Mouse (Mus musculus): ENCODE results near the gene 2210408I21Rik. TPM values are rescaled to one million over a fixed set of nuclear protein-coding genes. Genes with fewer than 3 reads are reported as not detected.

The 2210408I21Rik gene
- polyA plus RNA-seq, 2 experiments: 0.78 to 2.9 TPM

DNA sequence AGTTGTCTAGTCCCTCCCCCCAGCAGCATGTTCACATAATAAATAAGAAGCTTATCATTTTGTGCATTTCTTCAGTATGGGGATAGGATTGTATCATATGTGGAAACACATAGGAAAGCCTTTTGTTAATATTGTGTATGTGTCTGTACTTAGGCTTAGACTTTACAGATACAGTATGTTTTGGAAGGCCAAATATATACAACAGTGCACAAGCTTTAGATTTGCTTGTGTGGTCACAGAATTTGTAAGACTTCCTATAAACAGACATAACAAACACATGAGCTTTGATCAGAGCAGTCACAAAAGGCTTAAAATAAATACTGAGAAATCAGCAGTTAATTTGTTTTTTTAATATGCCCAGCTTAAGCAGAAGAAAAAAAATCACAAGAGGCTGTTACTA is 253.9 kb downstream of the 2210408I21Rik start:
- H3K36me3 ChIP-seq (replicated peaks; ENCODE audit: control insufficient read depth, insufficient read depth, low read depth): no peaks in the 10 kb centered on the region

DNA sequence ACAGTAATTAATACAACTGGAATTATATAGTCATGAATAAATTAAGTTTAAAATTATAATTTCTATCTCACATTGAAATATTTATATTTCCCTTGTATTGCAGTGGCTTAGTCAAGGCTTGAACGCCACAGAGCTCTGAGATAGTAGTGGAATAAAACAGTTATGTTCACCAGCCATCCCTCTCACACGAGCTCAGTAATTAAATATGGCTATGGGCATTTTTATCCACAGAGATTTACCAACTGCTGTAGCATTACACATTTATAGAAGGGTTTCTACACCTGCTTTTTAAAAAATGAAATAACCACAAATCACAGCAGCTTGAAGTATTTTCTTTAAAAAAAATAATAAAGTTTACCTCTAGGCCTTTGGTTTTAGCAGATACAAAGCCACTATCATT is 261.0 kb downstream of the 2210408I21Rik start:
- Histone ChIP-seq H3K36me3 (replicated peaks; ENCODE audit: control insufficient read depth, insufficient read depth, low read depth) (no peaks in the 10 kb centered on the region), H3K4me3 (ENCODE audit: insufficient read depth in 1 of 2, low read depth in 2 of 2, low read length in 2 of 2) (no peak overlapping the region), H3K27me3 (ENCODE audit: control insufficient read depth, insufficient read depth, low read length) (no peaks in the 10 kb centered on the region), H3K27ac (no peak overlapping the region), H3K4me2 (ENCODE audit: low read depth) (no peak overlapping the region), H3K4me1 (replicated peaks; ENCODE audit: control insufficient read depth in 2 of 2, insufficient read depth in 2 of 2, low read length in 1 of 2) (no peaks in the 10 kb centered on the region), H3K9ac (replicated peaks) (no peak overlapping the region), H3K9me3 (ENCODE audit: control insufficient read depth, low read length) (no peaks in the 10 kb centered on the region)
- ATAC-seq (ENCODE audit: insufficient read depth) (no peak), DNase-seq (ENCODE audit: low read depth in 3 of 3, low spot score in 3 of 3) (no peak)
- 46% methylated on average over 2 of the region's 2 CpGs for WGBS (ENCODE audit: insufficient replicate concordance)
- TF ChIP-seq EP300 (IDR thresholded peaks at IDR 0.05; ENCODE audit: low read depth) (no peak), CTCF (IDR thresholded peaks at IDR 0.05; ENCODE audit: low read depth) (no peak)

More for the DNA sequence above, 253.9 kb downstream of the 2210408I21Rik start:
- Histone ChIP-seq H3K9ac (replicated peaks) (no peak overlapping the region), H3K27me3 (ENCODE audit: control insufficient read depth, insufficient read depth, low read length) (no peaks in the 10 kb centered on the region), H3K4me3 (ENCODE audit: insufficient read depth in 1 of 2, low read depth in 2 of 2, low read length in 2 of 2) (no peak overlapping the region), H3K4me2 (ENCODE audit: low read depth) (no peak overlapping the region), H3K9me3 (ENCODE audit: control insufficient read depth, low read length) (no peaks in the 10 kb centered on the region), H3K4me1 (replicated peaks; ENCODE audit: control insufficient read depth in 2 of 2, insufficient read depth in 2 of 2, low read length in 1 of 2) (no peaks in the 10 kb centered on the region), H3K27ac (no peak overlapping the region)
- DNase-seq (ENCODE audit: low read depth in 3 of 3, low spot score in 3 of 3): no peak
- TF ChIP-seq EP300 (IDR thresholded peaks at IDR 0.05; ENCODE audit: low read depth) (no peak), CTCF (IDR thresholded peaks at IDR 0.05; ENCODE audit: low read depth) (no peak)
- ATAC-seq (ENCODE audit: insufficient read depth): no peak

DNA sequence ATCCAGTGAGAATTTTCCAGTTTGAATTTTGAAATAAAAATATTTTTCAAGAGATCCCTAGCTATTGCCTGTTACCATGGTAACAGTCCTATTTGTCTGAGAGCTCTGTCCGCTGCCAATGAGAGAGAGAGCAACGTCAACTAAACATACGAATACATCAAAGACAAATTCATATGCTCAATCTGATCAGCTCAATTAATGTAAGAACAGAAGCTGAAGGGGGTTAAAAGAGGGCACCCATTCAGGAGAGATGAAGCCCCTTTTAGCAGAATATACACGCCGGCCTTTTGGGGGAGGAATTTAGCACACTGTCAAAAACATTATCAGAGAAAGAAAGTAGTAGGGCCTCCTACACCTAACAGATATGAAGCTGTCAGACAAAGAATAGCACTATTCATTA is 261.6 kb downstream of the 2210408I21Rik start:
- Histone ChIP-seq H3K9ac (replicated peaks) (no peak overlapping the region), H3K9me3 (ENCODE audit: control insufficient read depth, low read length) (no peaks in the 10 kb centered on the region), H3K36me3 (replicated peaks; ENCODE audit: control insufficient read depth, insufficient read depth, low read depth) (no peaks in the 10 kb centered on the region), H3K4me3 (ENCODE audit: insufficient read depth in 1 of 2, low read depth in 2 of 2, low read length in 2 of 2) (no peak overlapping the region), H3K27ac (no peak overlapping the region), H3K4me1 (replicated peaks; ENCODE audit: control insufficient read depth in 2 of 2, insufficient read depth in 2 of 2, low read length in 1 of 2) (no peaks in the 10 kb centered on the region), H3K4me2 (ENCODE audit: low read depth) (no peak overlapping the region), H3K27me3 (ENCODE audit: control insufficient read depth, insufficient read depth, low read length) (no peaks in the 10 kb centered on the region)
- ATAC-seq (ENCODE audit: insufficient read depth) (no peak), DNase-seq (ENCODE audit: low read depth in 3 of 3, low spot score in 3 of 3) (no peak)
- TF ChIP-seq CTCF (IDR thresholded peaks at IDR 0.05; ENCODE audit: low read depth) (no peak), EP300 (IDR thresholded peaks at IDR 0.05; ENCODE audit: low read depth) (no peak)
- WGBS (ENCODE audit: insufficient replicate concordance): 67% methylated on average over 5 of the region's 5 CpGs

DNA sequence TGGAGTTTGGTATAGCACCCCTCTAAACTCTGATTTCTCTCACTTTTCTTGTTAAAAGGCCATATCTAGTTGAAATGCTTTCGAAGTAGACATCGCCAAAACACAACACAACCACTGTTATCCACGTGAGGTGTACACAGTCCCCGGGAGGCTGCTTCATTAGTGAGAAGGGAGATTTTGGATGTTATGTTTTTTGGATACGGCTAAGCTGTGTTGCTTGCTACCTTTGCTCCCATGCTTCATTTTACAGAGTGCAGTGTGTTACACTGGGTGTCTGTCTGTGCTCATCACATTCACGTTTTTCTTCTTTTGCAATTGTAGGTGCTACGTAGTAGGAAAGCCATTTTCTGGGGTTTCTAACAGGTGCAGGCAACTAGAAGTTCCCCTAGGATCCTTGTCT is 262.3 kb downstream of the 2210408I21Rik start:
- Histone ChIP-seq H3K9me3 (ENCODE audit: control insufficient read depth, low read length) (no peaks in the 10 kb centered on the region), H3K27ac (no peak overlapping the region), H3K36me3 (replicated peaks; ENCODE audit: control insufficient read depth, insufficient read depth, low read depth) (no peaks in the 10 kb centered on the region), H3K27me3 (ENCODE audit: control insufficient read depth, insufficient read depth, low read length) (no peaks in the 10 kb centered on the region), H3K4me1 (replicated peaks; ENCODE audit: control insufficient read depth in 2 of 2, insufficient read depth in 2 of 2, low read length in 1 of 2) (no peaks in the 10 kb centered on the region), H3K4me3 (ENCODE audit: insufficient read depth in 1 of 2, low read depth in 2 of 2, low read length in 2 of 2) (no peak overlapping the region), H3K9ac (replicated peaks) (no peak overlapping the region), H3K4me2 (ENCODE audit: low read depth) (no peak overlapping the region)
- no peak for TF ChIP-seq CTCF (IDR thresholded peaks at IDR 0.05; ENCODE audit: low read depth)
- 78% methylated on average over 7 of the region's 7 CpGs for WGBS (ENCODE audit: insufficient replicate concordance)
- no peak for DNase-seq (ENCODE audit: low read depth in 3 of 3, low spot score in 3 of 3)
- ATAC-seq (ENCODE audit: insufficient read depth): no peak

DNA sequence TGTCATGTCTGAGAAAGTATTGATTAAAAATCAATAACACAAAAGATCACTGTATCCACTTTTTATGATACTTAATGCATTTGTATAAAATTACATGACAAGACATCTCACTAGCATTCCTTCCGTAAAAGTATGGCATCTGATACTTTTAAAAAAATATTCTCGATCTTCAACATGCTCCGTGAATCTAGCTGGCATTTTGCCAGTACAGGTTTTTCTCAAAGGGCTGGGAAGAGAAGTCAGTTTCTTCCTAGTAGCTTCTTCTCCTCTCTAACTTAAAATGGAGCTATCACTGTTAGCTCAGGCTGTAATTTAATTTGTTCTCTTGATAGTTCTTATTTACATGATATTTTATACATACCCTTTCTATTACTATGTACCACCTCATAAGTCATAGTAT is 263.1 kb downstream of the 2210408I21Rik start:
- TF ChIP-seq CTCF (IDR thresholded peaks at IDR 0.05; ENCODE audit: low read depth) (no peak), EP300 (IDR thresholded peaks at IDR 0.05; ENCODE audit: low read depth) (no peak)
- H3K4me1 ChIP-seq (replicated peaks; ENCODE audit: control insufficient read depth in 2 of 2, insufficient read depth in 2 of 2, low read length in 1 of 2): no peaks in the 10 kb centered on the region
- H3K27ac ChIP-seq: no peak overlapping the region
- DNase-seq (ENCODE audit: low read depth in 3 of 3, low spot score in 3 of 3) (no peak), ATAC-seq (ENCODE audit: insufficient read depth) (no peak)
- H3K4me2 ChIP-seq (ENCODE audit: low read depth): no peak overlapping the region
- no peaks in the 10 kb centered on the region for H3K36me3 ChIP-seq (replicated peaks; ENCODE audit: control insufficient read depth, insufficient read depth, low read depth)
- H3K9ac ChIP-seq (replicated peaks): no peak overlapping the region
- H3K27me3 ChIP-seq (ENCODE audit: control insufficient read depth, insufficient read depth, low read length): no peaks in the 10 kb centered on the region
- WGBS (ENCODE audit: insufficient replicate concordance): 81% methylated on average over 3 of the region's 3 CpGs
- H3K4me3 ChIP-seq (ENCODE audit: insufficient read depth in 1 of 2, low read depth in 2 of 2, low read length in 2 of 2): no peak overlapping the region
- H3K9me3 ChIP-seq (ENCODE audit: control insufficient read depth, low read length): no peaks in the 10 kb centered on the region

DNA sequence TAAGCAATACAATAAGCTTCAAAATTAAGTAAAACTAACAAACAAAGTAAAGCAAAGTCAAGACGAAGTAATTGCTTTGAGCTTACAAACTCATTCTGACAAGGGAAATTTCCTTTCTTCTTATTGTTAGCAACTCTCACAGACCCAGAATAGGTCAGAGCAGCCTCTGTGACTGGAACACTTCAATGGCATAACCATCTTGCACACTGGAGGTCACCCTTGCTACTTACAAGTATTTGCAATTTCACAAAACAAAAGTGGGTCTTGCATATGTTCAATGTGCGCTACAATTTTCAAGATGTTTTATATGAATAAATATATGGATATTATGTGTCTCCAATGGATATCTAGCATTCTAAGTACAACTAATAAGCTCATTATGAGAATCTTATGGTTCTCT is 265.4 kb downstream of the 2210408I21Rik start:
- no peak for ATAC-seq (ENCODE audit: insufficient read depth)
- no peak overlapping the region for H3K9ac ChIP-seq (replicated peaks)
- no peak overlapping the region for H3K4me2 ChIP-seq (ENCODE audit: low read depth)
- DNase-seq (ENCODE audit: low read depth in 3 of 3, low spot score in 3 of 3): no peak
- H3K9me3 ChIP-seq (ENCODE audit: control insufficient read depth, low read length): no peaks in the 10 kb centered on the region
- H3K4me3 ChIP-seq (ENCODE audit: insufficient read depth in 1 of 2, low read depth in 2 of 2, low read length in 2 of 2): no peak overlapping the region
- TF ChIP-seq EP300 (IDR thresholded peaks at IDR 0.05; ENCODE audit: low read depth) (no peak), CTCF (IDR thresholded peaks at IDR 0.05; ENCODE audit: low read depth) (no peak)
- no peaks in the 10 kb centered on the region for H3K36me3 ChIP-seq (replicated peaks; ENCODE audit: control insufficient read depth, insufficient read depth, low read depth)
- no peaks in the 10 kb centered on the region for H3K4me1 ChIP-seq (replicated peaks; ENCODE audit: control insufficient read depth in 2 of 2, insufficient read depth in 2 of 2, low read length in 1 of 2)
- 57% methylated on average over 2 of the region's 2 CpGs for WGBS (ENCODE audit: insufficient replicate concordance)
- no peaks in the 10 kb centered on the region for H3K27me3 ChIP-seq (ENCODE audit: control insufficient read depth, insufficient read depth, low read length)
- H3K27ac ChIP-seq: no peak overlapping the region

Data from liver, embryonic 14.5 days (tissue).